Mouse (Mus musculus) gastrocnemius, adult 18-20 months (tissue): Measurements from ENCODE around the gene Sertad1. TPM values are rescaled to one million over a fixed set of nuclear protein-coding genes. Genes with fewer than 3 reads are reported as not detected.
"Not testable (repeated sequence)": the region's sequence is repeated elsewhere in the genome, so short reads cannot be mapped to it uniquely, and the experiment has no call there.

Source experiments
- DNase-seq: peaks from one replicate; pipeline ENCODE4 v3.0.0; 2021; ENCODE audit warnings: low spot score
- total RNA-seq, 2 experiments: library from RNA; stranded (reverse); gene quantifications; 2 replicates each; pipeline ENCODE4 v1.2.3; 2021

The Sertad1 gene
- total RNA-seq, 2 experiments from 2014 or later, result 6.9 to 8.4 TPM

- peak; percentile 100 for DNase-seq
Observed at GRCm38 (mm10) chr7:27473156-27473834, 13.4 kb upstream of the Sertad1 start, which contains the start of gene Sertad3. TSS of gene Sertad3 (plus strand) at chr7:27473768.

GRCm38 (mm10) chr7:27473835-27474489, 12.7 kb upstream of the Sertad1 start:
- no peak for DNase-seq

DNA sequence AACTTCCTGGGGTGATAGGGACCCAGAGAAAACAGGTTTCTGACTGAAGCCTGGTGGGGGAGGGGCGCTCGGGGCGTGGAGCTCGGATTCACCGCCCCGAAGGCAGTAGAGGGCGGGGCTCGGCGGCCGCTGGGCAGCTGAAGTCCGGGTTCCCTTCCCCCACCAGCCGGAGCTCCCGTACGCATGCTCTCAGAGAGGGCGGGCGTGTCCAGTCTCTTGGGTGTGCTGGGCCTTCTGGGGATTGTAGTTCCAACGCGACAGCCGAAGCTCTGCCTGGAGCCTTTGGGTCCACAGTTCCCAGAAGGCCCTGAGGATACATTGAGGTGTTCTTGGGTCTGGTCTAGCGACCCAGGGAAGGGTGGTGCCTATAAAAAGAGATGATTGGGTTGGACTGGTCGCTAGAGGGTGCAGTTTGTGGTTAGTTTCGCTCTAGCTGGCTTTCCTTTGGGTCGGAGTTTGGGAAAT, 12.2 kb upstream of the Sertad1 start:
- peak; percentile 99 for DNase-seq

DNA sequence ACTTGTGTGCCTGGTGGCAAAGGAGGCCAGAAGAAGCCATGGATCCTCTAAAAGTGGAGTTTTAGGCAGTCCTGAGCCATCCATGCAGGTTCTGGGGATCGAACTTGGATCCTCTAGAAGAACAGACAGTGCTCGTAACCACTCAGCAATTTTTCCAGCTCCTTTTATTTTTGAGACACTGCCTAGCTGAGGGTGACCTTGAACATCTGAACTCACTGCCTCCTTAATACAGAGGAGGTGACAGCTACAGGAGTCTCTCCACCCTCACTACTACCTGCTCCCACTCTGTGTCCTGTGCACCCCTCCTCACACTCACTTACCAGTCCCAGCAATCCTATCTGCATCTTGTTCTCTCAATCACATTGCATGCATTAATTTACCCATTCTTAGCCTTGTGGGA, 11.1 kb upstream of the Sertad1 start:
- DNase-seq, result no peak

DNA sequence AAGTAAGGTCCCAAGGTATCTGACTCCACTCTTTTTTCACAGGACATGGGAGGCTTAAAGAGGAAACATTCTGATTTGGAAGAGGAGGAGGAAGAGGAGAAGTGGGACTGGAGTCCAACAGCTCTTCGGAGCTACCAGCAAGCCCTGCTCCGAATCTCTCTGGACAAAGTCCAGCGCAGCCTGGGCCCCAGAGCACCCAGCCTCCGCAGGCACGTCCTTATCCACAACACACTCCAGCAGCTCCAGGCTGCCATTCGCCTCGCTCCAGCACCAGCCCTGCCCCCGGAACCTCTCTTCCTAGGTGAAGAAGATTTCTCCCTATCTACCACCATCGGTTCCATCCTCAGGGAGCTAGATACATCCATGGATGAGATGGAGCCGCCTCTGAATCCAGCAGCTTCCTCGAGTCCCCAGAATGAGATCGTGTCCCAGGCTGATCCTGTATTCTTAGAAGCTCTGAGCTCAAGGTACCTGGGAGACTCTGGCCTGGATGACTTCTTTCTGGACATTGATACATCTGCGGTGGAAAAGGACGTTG, 10.5 kb upstream of the Sertad1 start:
- DNase-seq, result no peak

DNA sequence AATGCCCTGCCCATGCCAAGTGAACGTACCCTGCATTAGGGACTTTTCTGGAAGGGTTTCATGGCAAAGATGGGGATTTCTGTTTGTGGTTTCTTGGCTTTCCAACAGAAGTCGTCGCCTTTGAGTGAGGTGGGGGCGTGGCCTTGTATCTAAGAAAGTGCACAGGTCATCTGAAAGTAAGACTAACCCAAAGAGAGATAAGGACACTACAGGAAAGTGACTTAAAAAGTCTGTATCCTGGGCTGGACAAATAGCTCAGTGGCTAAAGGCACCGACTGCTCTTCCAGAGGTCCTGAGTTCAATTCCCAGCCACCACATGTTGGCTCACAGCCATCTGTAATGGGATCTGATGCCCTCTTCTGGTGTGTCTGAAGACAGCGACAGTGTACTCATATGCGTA, 8.1 kb upstream of the Sertad1 start:
- no peak for DNase-seq

DNA sequence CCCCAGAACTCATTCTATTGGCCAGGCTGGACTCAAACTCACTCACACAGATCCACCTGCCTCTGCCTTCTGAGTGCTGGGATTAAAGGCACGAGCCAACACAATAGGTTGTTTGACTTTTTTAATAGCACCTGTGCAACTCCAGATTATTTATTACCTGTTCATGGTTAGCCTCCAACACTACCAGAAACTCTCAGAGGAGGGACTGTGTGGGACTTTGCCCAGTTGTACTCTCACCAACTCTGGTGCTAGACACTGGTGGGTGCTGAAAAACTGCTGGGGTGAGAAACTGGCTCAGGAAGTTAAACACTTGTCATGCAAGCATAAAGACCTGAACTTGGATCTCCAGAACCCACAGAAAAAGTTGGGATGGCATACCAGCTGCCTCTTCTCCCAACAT, 7.0 kb upstream of the Sertad1 start:
- no peak for DNase-seq

DNA sequence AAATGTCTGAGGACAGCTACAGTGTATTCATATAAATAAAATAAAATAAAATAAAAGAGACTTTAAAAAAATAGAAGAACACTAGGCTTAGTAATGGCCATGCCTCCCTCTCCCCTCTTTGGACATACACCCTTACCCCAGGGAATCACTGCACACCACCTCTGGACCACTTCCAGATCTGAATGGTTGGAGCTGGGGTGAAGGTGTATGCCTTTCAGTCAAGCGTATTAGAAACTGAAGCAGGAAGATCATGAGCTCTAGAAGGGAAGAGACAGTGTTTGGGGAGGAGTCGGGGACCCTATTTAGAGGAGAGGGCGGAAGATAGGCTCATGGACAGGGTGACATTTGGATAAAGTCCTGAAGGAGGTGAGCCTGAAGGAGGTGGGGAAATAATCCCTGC, 6.2 kb upstream of the Sertad1 start:
- DNase-seq, result no peak

GRCm38 (mm10) chr7:27480927-27481626, 5.6 kb upstream of the Sertad1 start:
- no peak for DNase-seq

DNA sequence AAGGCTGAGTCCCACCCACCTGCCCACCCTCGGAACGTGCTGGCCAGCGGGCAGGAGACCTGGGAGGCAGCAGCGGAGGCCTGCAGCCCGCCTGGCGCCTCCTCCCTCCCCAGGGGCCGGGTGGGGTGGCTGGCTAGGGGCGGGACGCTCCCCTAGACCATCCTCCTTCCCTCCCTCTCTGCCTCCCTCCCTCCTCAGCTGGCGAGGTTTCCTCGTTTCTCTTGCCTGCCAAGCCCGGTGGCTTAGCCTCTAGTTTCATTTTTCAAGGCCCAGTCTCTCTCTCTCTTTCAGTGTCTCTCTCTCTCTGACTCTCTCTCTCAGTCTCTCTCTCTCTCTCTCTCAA, 5.1 kb upstream of the Sertad1 start:
- DNase-seq, result peak; percentile 95

GRCm38 (mm10) chr7:27483860-27484259, 2.9 kb upstream of the Sertad1 start:
- no peak for DNase-seq

- DNase-seq, result no peak
Observed at GRCm38 (mm10) chr7:27486102-27486769, 474 bp upstream of the Sertad1 start.

GRCm38 (mm10) chr7:27487740-27488268, 1.1 kb downstream of the Sertad1 start:
- DNase-seq, result peak; percentile 56

DNA sequence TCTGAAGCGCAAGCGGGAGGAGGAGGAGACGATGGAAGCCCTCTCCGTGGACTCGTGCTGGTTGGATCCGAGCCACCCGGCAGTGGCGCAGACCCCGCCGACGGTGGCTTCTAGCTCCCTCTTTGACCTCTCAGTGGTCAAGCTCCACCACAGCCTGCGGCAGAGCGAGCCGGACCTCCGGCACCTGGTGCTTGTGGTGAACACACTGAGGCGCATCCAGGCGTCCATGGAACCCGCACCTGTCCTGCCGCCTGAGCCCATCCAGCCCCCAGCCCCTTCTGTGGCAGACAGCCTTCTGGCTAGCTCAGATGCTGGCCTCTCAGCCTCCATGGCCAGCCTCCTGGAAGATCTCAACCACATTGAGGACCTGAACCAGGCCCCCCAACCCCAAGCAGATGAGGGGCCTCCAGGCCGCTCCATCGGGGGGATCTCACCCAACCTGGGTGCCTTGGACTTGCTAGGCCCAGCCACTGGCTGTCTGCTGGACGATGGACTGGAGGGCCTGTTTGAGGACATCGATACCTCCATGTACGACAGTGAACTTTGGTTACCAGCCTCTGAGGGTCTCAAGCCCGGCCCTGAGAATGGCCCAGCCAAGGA, 2.7 kb downstream of the Sertad1 start:
- DNase-seq, result no peak

GRCm38 (mm10) chr7:27490227-27490542, 3.5 kb downstream of the Sertad1 start:
- no peak for DNase-seq

DNA sequence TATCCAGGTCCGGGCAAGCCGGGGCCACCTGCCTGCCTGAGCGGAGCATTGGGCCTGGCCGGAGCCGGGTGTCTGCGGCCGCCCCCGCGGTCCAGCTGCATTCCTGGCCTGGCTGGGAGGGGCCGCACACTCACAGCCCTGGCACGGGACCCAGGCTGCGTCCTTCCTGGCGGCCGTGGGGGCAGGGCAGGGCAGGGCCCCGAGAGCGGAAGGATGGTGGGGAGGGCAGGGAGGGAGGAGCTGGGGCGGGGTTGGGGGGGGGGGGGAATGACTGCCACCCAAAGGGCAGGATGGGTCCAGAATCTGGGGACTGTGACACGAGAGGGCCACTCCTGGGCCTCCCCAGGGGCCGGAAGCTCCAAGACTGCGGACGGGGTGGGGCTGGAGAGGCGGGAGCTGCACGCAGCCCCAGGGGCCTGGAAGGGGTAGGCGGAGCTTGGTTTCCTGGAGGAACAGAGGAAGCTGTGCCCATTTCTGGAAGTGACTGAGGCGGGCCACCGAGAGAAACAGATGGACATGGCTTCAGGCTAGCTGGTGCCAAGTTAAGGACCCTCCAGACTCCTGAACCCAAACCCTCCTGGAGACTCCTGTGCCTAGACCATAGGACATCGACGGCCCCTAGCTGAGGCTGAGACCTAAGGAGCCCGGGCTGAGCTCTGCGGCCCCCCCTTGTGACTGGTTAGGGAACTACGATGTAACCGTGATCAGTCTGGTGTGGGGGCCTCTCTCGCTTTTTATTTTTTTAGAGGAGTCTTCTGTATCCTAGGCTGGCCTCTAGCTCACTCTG, 4.0 kb downstream of the Sertad1 start:
- DNase-seq, result peak; percentile 94

DNA sequence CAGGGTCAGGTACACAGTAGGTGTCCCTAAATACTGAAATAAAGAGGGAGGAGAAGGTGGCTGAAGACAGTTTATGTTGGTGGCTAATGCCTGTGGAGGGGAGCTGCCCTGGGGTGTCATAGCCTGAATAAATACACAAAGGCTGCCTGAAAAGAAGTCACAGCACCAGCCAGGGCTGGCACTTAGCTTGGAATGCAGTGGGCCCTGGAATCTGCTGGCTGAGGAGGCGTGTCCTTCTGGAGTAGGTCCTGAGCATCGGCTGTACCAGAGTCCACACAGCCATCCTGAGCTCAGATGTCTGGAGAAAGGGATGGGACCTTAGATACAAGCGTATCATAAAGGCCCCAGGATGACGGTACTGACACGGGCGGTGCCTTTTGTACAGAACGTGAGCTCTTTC, 5.1 kb downstream of the Sertad1 start:
- DNase-seq, result no peak

GRCm38 (mm10) chr7:27493022-27493421, 6.3 kb downstream of the Sertad1 start:
- DNase-seq, result no peak

DNA sequence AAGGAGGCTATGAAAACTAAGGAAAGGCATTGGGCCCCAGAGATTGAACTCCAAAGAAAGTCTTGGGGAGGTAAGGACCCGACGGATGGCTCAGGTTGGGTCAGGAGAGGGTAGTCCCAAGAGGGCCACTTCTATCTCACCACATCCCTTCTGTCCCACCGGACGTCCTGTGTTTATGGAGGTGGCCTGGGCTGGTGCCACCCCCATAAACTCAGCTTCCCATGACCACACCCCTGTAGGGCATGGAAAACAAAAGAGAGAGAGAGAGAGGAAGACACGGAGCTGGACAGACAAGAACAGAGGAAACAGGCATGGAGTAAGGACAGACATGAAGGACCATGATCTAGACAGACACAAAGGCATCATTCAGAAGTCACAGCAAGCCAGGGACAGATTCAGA, 6.7 kb downstream of the Sertad1 start:
- no peak for DNase-seq

- DNase-seq, result not testable (repeated sequence)
Observed at GRCm38 (mm10) chr7:27494659-27495367, 8.1 kb downstream of the Sertad1 start.
